Mouse (Mus musculus) E14TG2a.4 (cell line): ENCODE measurements around the gene Bank1.

Experiments used
- CTCF ChIP-seq: conservative IDR thresholded peaks from 2 replicates; pipeline ENCODE4 v1.5.1; 2014; ENCODE audit warnings: low read length
- NANOG ChIP-seq: IDR thresholded peaks from 2 replicates; pipeline ENCODE4 v1.6.1; 2014; ENCODE audit warnings: borderline replicate concordance, low read length, mixed read lengths

GRCm38 (mm10) chr3:136189661-136190228 is 136.1 kb downstream of the Bank1 start:
- TF ChIP-seq NANOG = no peak
- no peak for TF ChIP-seq CTCF
